Mouse (Mus musculus) cerebellum, adult 8-10 months (tissue): Measurements from ENCODE around the gene G6pdx.
A peak's percentile ranks its signal among the peaks of the same experiment; 100 is the strongest.

Experiments used
- DNase-seq: peaks from one replicate; pipeline ENCODE4 v3.0.0; 2022

Gene G6pdx

DNA sequence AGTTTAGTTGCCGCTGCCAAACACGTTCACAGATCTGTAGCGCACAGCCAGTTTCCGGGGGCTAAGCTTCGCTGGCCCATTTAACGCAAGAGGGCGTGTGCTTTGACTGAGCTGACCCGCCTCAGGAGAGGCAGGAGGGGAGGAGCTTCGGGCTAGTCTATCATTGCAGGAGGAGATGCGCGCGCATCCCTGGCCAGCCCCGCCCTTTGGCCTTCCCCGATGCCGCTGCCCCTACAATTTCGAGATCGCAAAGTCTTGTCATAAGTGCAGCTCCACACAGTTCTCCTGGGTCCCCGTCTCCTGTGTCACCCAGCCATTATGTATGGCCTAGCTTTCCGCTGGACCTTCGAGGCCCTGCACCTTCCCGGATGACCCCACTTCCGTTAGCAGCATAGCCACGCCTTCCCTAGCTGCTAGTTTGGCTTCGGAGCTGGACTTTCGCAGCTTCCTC lies at the start of gene G6pdx:
Gene G6pdx, minus strand, starts transcription at position 369 of the 451 bp plus-strand sequence.
- peak; percentile 83 for DNase-seq

DNA sequence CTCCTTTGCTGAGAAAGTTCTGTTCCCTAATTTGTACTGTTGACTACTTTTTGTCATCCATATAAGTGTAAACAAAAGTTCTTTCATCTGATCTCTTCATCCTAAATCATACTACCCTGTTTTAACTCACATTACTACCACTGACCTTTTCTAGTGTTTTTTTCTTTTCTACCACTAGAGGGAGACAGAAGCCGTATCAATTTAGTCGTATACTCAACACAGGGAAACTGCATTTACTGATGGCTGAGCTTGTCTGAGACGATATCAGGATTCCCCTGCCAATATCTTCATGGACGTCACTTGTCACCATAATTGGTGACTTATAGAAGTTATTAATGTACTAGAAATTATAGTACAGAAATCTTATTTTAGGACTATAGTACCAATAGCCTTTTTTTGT lies 23.8 kb upstream of the G6pdx start:
- peak; percentile 5 for DNase-seq

- DNase-seq: no peak
These were observed 22.3 kb upstream of the G6pdx start for GRCm38 (mm10) chrX:74451157-74451912.

DNA sequence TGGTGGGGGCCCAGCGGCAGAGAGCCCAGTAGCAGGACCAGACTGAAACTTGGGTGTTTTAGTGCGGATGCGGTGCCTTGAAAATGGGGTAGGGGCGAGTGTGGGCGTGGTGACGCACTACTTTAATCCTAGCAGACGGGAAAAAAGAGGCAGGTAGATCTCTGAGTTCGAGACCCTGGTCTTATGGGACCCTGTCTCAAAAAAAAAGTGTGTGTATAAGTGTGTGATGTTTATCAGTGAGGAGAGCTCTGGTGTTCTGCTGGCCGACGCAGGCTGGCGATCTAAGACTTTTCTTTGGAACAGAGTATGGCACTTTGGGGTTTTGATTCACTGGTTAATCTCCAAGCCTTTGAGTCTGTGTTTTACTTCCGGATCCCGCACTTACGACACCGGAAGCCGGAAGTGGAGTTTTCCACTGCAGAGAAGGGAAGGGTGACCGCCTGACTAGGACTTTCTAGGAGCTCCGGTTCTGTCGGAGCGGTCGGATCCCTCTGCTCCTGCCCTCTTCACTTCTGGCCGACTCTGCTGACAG lies 362 bp upstream of the G6pdx start:
- DNase-seq: peak; percentile 54

GRCm38 (mm10) chrX:74428146-74428825 lies 708 bp downstream of the G6pdx start:
- DNase-seq: no peak

GRCm38 (mm10) chrX:74427116-74427515 lies 1.9 kb downstream of the G6pdx start:
- DNase-seq: no peak

- no peak for DNase-seq
These were observed 2.7 kb downstream of the G6pdx start for GRCm38 (mm10) chrX:74426256-74426655.

GRCm38 (mm10) chrX:74425195-74425594 lies 3.8 kb downstream of the G6pdx start:
- DNase-seq: no peak

- DNase-seq: no peak
These were observed 4.6 kb downstream of the G6pdx start for GRCm38 (mm10) chrX:74424443-74424842.

DNA sequence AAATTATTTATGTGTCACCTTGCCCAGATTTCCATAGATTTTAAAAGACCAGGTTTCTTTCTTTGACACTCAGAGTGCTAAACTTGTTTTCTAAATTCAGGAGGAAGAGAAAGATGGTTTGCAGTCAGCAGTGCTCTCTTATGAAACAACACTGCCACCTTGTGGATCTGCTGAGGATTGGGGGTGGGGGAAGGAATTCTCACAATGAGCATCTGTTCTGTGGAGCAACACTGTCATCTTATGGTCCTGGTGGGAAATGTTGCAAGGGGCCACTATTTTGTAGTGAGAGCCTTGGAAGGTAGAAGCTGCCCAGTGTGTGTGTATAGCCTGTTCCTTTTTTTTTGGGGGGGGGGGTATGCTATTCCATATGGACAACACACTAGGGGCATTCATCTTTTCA lies 15.6 kb downstream of the G6pdx start:
- peak; percentile 66 for DNase-seq

DNA sequence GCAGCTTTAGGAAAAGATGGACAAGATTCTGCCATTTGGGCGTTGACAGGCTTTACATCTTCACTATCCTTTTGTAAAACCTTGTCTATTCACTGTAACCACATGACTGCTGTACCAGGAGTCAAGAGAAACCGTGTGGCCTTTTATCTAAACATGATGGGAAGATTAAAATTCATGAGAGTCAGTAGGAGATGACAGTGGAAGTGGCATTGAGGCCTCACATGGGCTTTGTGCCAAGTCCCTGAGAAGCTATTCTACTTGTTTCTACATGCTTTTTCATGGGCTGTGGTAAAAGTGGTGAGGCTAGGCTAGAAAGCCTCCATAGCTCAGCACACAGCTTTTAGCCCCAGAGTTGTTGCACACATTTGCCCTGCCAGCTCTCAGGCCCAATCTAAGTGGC lies 20.7 kb downstream of the G6pdx start:
- no peak for DNase-seq

DNA sequence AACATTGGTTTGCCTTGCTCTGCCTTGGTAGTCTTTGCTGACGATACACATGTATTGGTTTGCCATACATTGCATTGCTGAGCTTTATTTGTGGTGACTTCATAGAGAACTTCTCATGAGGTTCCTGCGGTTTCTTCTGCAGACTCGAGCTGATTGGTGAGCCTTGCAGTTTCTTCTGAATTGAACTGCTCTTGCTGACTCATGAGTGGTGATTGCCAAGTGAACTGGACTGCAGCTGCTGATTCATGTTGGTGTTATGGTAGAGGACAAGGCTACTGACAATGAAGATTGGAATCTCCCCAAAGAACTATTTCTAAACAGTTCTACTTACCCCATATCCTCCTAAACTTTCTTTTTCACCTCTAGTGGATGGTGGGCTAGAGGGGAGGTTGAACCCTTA lies 28.9 kb downstream of the G6pdx start:
- DNase-seq: no peak

- peak; percentile 74 for DNase-seq
These were observed 36.2 kb downstream of the G6pdx start, which contains the start of the genes Fam3a and Ikbkg for GRCm38 (mm10) chrX:74392535-74393443. Gene Fam3a (minus strand): TSS chrX:74393272. Gene Ikbkg (plus strand): TSS chrX:74393290.

DNA sequence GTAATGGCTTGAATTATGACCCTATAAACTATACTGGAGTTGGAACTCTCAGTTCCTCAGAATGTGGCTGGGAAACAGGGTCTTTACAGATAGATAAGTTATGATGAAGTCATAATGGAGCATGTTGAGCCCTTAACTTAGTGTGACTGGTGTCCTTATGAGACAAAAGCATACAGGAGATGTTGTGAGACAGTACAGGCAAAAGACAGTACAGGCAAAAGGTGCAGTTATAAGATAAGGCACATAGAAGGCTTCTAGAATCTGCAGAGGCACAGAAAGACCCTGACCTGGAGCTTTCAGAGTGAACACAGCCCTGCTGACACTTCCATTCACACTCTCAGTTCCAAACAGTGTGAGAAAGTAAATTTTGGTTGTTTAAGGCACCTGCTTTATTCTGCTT lies 40.8 kb downstream of the G6pdx start:
- no peak for DNase-seq

GRCm38 (mm10) chrX:74384451-74384850 lies 44.5 kb downstream of the G6pdx start:
- no peak for DNase-seq

GRCm38 (mm10) chrX:74372888-74373549 lies 56.0 kb downstream of the G6pdx start, which contains the start of the genes Ubl4a and Slc10a3:
Gene Ubl4a (minus strand): TSS chrX:74373218.
Gene Slc10a3 (minus strand): TSS chrX:74373349.
- peak; percentile 68 for DNase-seq

DNA sequence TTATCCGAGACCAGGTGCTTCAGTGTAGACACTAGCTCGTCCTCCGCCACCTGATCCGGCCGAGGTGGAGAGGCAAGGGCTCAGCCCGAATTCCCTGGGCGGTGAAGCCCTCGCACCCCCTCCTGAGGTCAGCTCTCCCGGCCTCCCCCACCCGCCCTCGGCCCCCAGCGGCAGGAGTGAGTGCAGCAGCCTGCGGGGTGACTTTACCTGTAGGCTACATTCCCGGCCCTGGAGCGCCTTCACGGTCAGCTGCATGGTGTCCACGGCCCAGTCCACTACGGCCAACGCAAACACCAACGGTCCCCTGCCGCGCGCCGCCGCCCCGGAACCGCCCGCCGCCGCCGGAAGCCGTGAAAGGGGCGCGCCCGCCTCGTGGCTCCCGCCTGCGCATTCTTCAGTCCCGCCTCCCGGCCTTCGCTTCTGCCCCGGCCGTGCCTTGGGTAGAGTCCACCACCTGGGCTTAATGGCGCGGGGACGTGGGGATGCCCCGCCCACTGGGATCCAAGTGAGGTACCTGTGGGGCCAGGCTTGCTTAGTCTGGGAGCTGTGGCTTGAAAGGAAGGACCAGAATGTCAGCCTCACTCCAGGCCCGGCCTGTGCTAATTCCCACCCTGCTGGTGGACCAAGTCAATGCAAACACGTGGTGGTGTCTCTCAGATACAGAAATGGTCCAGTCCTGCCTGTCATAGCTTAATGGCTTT lies 60.6 kb downstream of the G6pdx start:
- peak; percentile 55 for DNase-seq

GRCm38 (mm10) chrX:74367512-74367911 lies 61.5 kb downstream of the G6pdx start:
- no peak for DNase-seq
